Mouse (Mus musculus) intestine, embryonic 16.5 days (tissue): ENCODE measurements at regions not wholly inside any gene's neighbourhood (a gene's known extent, or its start where the extent isn't known, plus 50 kb on each side); places are given as distances from the start of the nearest gene placed in this dataset.

Experiments
- ATAC-seq: fragments of 200-750 bp; cut with Nextera tagmentation; 2 replicates; pipeline ENCODE4 v1.8.0; 2017; ENCODE audit warnings: moderate TSS enrichment, moderate library complexity
- H3K27ac ChIP-seq: fragments of 300-500 bp; sonication (generic); 2 replicates; pipeline ENCODE4 v1.5.1; 2014; ENCODE audit warnings: mild to moderate bottlenecking, low read length
- H3K27me3 ChIP-seq: fragments of 300-500 bp; sonication (generic); replicated peaks from 2 replicates; pipeline ENCODE4 v1.6.1; 2014; ENCODE audit warnings: low read length, control low read depth, mixed read lengths; ENCODE audit not compliant: control insufficient read depth, insufficient read depth
- H3K36me3 ChIP-seq: fragments of 300-500 bp; sonication (generic); 2 replicates; pipeline ENCODE4 v1.6.1; 2014; ENCODE audit warnings: low read length, control low read depth; ENCODE audit not compliant: control insufficient read depth, insufficient read depth
- H3K4me1 ChIP-seq: fragments of 300-500 bp; sonication (generic); 2 replicates; pipeline ENCODE4 v1.6.1; 2014; ENCODE audit warnings: low read length, control low read depth, mixed read lengths; ENCODE audit not compliant: control insufficient read depth, insufficient read depth
- H3K4me2 ChIP-seq: fragments of 300-500 bp; sonication (generic); 2 replicates; pipeline ENCODE4 v1.6.1; 2014; ENCODE audit warnings: low read depth, low read length, control low read depth
- H3K4me3 ChIP-seq: fragments of 300-500 bp; sonication (generic); 2 replicates; pipeline ENCODE4 v1.5.1; 2014; ENCODE audit warnings: mild to moderate bottlenecking, low read length
- H3K9ac ChIP-seq: fragments of 300-500 bp; sonication (generic); 2 replicates; pipeline ENCODE4 v1.6.1; 2014; ENCODE audit warnings: low read depth, low read length
- H3K9me3 ChIP-seq: fragments of 300-500 bp; sonication (generic); 2 replicates; pipeline ENCODE4 v1.6.1; 2016; ENCODE audit warnings: low read length, control low read depth; ENCODE audit not compliant: control insufficient read depth
- WGBS: fragments of 180-500 bp; shearing (Covaris S2); extraction: QIAGEN DNeasy Blood & Tissue Kit; methylation state at CpG from one replicate; pipeline ENCODE4 v1.1.7; 2014; 5-methylcytosine and 5-hydroxymethylcytosine counted together

DNA sequence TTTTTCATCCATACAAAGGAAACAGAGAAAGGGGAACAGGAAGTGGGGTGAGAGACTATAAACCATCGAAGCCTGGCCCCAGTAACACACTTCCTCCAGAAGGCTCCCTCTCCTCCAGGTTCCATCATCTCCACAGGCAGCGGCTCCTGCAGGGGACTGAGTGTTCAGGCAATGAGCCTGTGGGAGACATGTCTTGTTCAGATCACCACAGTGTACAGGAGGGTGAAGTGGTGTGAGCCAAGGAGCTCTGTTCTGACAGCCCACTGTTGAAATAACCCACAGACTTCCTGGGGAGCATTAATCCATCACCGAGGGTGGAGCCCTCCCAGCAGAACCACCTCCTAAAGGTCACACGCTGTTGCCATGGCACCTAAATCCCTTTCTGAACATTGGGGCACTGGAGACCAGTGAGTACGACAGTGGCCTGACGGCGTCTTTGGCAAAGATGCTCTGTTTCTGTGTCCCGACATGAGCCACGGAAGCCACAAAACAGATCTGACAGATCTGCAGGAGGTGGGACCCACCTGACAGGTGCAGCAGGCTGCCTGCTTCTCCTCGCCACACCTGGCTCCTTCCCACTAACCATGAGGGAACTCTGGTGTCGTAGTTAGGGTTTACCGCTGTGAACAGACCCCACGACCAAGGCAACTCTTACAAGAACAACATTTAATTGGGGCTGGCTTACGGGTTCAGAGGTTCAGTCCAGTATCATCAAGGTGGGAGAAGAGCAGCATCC, 60.9 kb downstream of the Psmg1 start:
- Histone ChIP-seq H3K4me1 (peaks cover 17% of the 10 kb centered on the region), H3K9ac (no peak overlapping the region), H3K27ac (peak overlapping the region; percentile 60; the same call in 1 of the 2 replicates), H3K9me3 (no peaks in the 10 kb centered on the region), H3K4me2 (no peak overlapping the region), H3K36me3 (no peaks in the 10 kb centered on the region), H3K4me3 (no peak overlapping the region), H3K27me3 (no peaks in the 10 kb centered on the region)
- no peak for ATAC-seq
- WGBS, result 63% methylated on average over 14 of the region's 14 CpGs

DNA sequence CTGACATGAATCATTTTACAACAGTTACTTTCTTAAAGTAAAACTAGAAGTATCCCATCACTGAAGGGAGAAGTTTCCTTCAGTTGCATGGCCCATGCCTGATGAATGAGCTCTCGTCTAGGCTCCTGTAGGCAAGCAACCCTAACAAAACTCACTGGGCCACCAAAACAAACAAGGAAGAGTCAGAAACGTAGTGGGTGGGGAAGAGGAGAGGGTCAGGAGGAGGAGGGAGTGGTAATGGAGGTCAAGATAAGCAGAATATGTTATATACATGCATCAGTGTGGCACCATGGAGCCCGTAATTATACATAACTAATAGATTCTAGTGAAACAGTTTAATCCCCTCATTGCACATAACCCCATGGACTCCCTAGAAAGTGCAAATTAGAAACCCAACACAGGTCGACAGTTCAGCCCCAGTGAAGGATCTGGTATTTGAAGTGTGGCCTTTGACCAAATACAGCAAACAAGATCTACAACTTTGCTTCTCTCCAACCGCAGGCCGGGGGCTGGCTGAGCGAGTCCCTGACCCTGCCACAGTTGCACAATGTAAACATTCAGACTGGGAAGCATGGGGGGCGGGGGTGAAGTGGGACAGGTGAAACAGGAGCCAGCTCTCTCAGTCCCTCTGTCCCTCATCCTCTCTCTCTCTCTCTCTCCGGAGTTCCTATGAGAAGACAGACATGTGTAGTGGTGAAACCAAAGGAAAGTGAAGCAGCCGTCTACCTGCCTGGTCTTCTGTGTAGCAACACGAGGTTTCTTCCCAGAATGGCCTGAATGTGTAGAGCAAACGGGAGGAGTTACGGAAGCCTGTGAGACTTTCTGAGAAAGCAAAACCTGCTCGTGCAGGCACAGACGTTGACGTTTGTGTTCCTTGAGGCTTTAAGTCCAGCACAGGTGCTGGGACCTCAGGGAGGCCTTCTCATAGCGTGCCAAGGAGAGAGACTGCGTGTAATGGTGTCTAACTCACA, 62.2 kb downstream of the Psmg1 start:
- Histone ChIP-seq H3K36me3 (no peaks in the 10 kb centered on the region), H3K4me2 (peak overlapping the region; percentile 31; the same call in 1 of the 2 replicates)

DNA sequence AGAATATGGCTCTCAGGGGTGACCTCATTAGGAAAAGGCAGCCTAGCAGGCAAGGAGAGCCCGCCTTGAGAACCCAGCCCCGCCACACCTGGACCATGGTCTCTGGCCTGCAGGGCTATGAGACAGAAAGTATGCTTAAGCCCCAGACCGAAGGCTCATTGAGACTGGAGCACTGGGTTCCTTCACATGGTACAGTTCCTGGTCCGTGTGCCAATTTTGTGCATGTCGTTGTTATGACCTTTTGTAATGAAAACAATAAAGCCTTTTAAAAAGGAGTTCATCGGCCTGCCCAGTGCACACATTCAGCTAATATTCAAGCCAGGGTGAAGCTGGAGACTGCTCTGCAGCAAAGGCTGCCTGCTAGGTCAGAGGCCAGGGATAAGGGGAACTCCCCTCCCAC, 64.2 kb downstream of the Psmg1 start:
- peak overlapping the region; percentile 20; the same call in 1 of the 2 replicates for H3K27ac ChIP-seq

More for the DNA sequence above, 62.2 kb downstream of the Psmg1 start:
- H3K9ac ChIP-seq, result no peak overlapping the region
- no peak overlapping the region for H3K4me3 ChIP-seq
- H3K9me3 ChIP-seq, result no peaks in the 10 kb centered on the region
- H3K27ac ChIP-seq, result peak overlapping the region; percentile 60
- H3K4me1 ChIP-seq, result peaks cover 21% of the 10 kb centered on the region
- H3K27me3 ChIP-seq, result no peaks in the 10 kb centered on the region
- 41% methylated on average over 18 of the region's 18 CpGs for WGBS
- peak; percentile 87 for ATAC-seq

DNA sequence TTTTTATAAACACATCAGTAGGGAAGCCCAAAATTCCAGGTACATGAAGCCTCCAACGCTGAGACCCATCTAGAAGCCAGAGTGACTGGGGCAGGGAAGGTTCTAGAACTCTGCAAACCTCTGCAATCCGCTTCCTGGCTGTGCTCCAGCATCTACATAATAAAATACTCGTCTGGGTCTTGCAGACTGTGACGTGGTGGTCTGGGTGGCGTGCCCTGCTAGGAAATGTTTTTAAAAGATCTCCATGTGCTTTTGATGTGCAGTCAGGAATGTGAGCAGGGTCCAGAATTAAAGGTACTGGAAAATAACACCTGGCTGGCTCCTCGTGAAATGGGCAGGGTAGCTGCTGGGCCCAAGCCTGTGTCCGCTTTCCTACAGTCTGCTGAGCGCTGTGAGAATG, 66.0 kb downstream of the Psmg1 start:
- 50% methylated on average over 8 of the region's 8 CpGs for WGBS
- no peak overlapping the region for H3K9ac ChIP-seq
- H3K9me3 ChIP-seq, result no peaks in the 10 kb centered on the region
- H3K4me3 ChIP-seq, result no peak overlapping the region
- H3K27me3 ChIP-seq, result no peaks in the 10 kb centered on the region
- ATAC-seq, result no peak
- no peak overlapping the region for H3K4me2 ChIP-seq
- H3K36me3 ChIP-seq, result no peaks in the 10 kb centered on the region
- H3K27ac ChIP-seq, result no peak overlapping the region
- peaks cover 20% of the 10 kb centered on the region for H3K4me1 ChIP-seq

More for the DNA sequence above, 64.2 kb downstream of the Psmg1 start:
- WGBS, result 53% methylated on average over 6 of the region's 6 CpGs
- ATAC-seq, result peak; percentile 18; the same call in 1 of the 2 replicates
- H3K4me3 ChIP-seq, result no peak overlapping the region
- no peaks in the 10 kb centered on the region for H3K9me3 ChIP-seq
- no peak overlapping the region for H3K4me2 ChIP-seq
- H3K9ac ChIP-seq, result no peak overlapping the region
- peaks cover 21% of the 10 kb centered on the region for H3K4me1 ChIP-seq
- no peaks in the 10 kb centered on the region for H3K27me3 ChIP-seq
- H3K36me3 ChIP-seq, result no peaks in the 10 kb centered on the region

DNA sequence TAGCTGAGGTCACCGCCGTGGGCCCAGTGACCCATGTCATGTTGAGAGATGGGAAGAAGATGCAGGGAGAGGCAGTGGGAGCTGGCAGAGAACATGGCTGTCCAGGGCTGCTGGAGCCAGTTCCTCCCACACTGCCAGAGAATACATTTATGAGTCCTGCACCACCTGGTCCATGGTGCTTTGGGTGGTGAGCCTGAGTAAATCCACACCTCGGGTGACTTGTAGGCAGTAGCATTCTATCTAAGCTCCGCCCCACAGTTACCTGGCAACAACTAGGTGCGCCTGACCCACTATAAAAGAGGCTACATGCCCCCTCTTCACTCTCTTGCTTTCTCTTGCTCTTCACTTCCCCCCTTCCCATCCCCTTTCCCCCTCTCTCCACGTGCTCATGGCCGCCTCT, 66.8 kb downstream of the Psmg1 start:
- no peaks in the 10 kb centered on the region for H3K27me3 ChIP-seq
- H3K4me3 ChIP-seq, result no peak overlapping the region
- H3K9ac ChIP-seq, result no peak overlapping the region
- no peak overlapping the region for H3K27ac ChIP-seq
- WGBS, result 80% methylated on average over 7 of the region's 7 CpGs
- no peak overlapping the region for H3K4me2 ChIP-seq
- peaks cover 12% of the 10 kb centered on the region for H3K4me1 ChIP-seq
- H3K9me3 ChIP-seq, result no peaks in the 10 kb centered on the region
- H3K36me3 ChIP-seq, result no peaks in the 10 kb centered on the region
- ATAC-seq, result peak; percentile 19

DNA sequence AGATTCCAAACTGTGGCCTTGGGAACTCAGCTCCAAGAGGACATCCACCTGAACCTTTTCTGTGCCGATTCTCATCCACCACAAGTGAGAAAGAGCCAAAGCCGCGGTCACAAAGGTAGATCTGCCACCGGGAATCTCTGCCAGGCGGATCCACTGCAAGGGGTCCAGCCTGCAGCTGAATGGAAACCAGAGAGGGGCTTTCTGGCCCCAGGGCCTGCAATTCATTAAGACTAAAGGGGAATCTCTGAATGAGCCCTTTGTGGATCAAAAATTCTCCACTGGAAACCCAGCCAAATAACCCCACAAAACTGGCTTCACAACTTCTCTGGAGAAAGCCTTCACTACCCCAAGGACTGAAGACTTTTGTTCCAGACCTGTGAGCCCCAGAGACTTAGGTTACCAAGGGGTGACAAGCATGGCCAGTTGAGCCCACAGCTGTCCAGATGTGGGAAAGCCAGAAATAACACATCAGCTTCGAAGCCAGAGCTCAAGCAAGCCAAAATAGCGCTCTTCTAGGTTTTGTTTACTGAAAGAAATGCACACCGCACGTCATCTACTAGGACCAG, 68.3 kb downstream of the Psmg1 start:
- H3K4me1 ChIP-seq, result peaks cover 10% of the 10 kb centered on the region; the same call in 1 of the 2 replicates
- H3K9me3 ChIP-seq, result no peaks in the 10 kb centered on the region
- no peaks in the 10 kb centered on the region for H3K27me3 ChIP-seq
- 83% methylated on average over 9 of the region's 9 CpGs for WGBS
- H3K4me3 ChIP-seq, result no peak overlapping the region
- ATAC-seq, result no peak
- H3K36me3 ChIP-seq, result no peaks in the 10 kb centered on the region
- H3K27ac ChIP-seq, result no peak overlapping the region
- H3K4me2 ChIP-seq, result no peak overlapping the region
- H3K9ac ChIP-seq, result no peak overlapping the region

DNA sequence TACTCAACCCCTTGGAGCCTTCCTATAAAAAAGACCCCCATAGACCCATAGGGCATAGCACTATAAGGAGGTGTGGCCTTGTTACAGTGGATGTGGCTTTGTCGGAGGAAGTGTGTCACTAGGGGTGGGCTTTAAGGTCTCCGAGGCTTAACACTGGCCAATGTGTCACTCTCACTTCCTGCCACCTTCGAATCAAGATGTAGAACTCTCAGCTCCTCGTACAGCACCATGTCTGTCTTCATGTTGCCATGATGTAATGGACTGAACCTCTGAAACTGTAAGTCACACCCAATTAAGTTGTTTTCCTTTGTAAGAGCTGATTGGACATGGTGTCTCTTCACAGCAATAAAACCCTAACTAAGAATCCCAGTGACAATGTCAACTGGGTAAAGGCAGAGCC, 69.6 kb downstream of the Psmg1 start:
- no peaks in the 10 kb centered on the region for H3K27me3 ChIP-seq
- no peaks in the 10 kb centered on the region for H3K9me3 ChIP-seq
- H3K27ac ChIP-seq, result no peak overlapping the region
- H3K9ac ChIP-seq, result no peak overlapping the region
- no peak overlapping the region for H3K4me3 ChIP-seq
- 83% methylated on average over 4 of the region's 4 CpGs for WGBS
- ATAC-seq, result no peak
- H3K4me1 ChIP-seq, result 0 out of 2 replicates have a peak, but pooled peaks cover 6% of the 10 kb centered on the region
- no peak overlapping the region for H3K4me2 ChIP-seq
- no peaks in the 10 kb centered on the region for H3K36me3 ChIP-seq

DNA sequence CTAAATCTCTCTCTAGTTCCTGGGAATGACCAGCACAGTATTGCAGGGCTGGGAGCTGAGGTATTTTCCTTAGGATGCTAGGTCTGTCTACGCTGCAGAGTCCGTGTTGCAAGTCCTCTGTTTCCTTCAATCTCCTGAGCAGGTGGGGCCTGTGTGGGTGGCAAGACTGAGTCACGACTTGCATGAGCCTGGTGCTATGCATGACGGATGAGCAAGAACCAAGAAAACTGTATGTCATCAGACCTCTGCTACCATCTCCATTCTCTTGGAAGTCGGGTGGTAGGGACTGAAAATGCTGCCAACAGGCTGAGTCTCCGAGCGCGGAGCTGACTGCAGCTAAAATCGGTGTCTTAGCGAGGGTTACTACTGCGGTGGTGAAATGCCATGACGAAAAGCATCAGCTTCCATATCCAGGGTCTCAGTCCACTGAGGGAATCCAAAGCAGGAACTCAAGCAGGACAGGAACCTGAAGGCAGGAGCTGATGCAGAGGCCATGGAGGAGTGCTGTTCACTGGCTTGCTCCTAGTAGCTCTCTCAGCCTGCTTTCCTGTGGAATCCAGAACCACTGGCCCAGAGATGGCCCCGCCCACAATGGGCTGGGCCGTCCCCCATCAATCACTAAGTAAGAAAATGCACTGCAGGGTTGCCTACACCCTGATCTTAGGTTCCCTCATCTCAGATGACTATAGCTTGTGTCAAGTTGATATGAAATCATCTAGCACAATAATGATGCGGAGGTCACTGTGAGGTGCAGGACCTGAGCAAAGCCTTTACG, 71.9 kb downstream of the Psmg1 start:
- no peak for ATAC-seq
- 91% methylated on average over 16 of the region's 16 CpGs for WGBS
- no peak overlapping the region for H3K9ac ChIP-seq

More for the DNA sequence above, 71.9 kb downstream of the Psmg1 start:
- Histone ChIP-seq H3K4me3 (no peak overlapping the region), H3K4me1 (0 out of 2 replicates have a peak, but pooled peaks cover 3% of the 10 kb centered on the region), H3K9me3 (no peaks in the 10 kb centered on the region), H3K36me3 (no peaks in the 10 kb centered on the region), H3K27ac (no peak overlapping the region), H3K27me3 (no peaks in the 10 kb centered on the region), H3K4me2 (no peak overlapping the region)
